Mouse (Mus musculus) kidney, embryonic 16.5 days (tissue): ENCODE measurements around the gene Cyp2s1. TPM values are rescaled to one million over a fixed set of nuclear protein-coding genes. Genes with fewer than 3 reads are reported as not detected.

ENCODE experiments used
- microRNA-seq: library from miRNA; unstranded; fragments of <30 nt; microRNA quantifications from one replicate; pipeline ENCODE4, GENCODE M21; 2016
- polyA plus RNA-seq: library from polyadenylated mRNA; unstranded; fragments of >200 nt; fragmentation: Nextera tagmentation; extraction: Ambion mirVana; gene quantifications from 2 replicates; pipeline ENCODE4 v1.2.1, GENCODE M21; 2015

Gene Cyp2s1
- polyA plus RNA-seq, 1 experiment from 2014 or later, result 23.0 TPM

Small RNAs within 50 kb of the gene (microRNA-seq; reads per million reads assigned to microRNA genes)
- gene Gm24865, result not detected

Other genes with a start within 250 kb of the Cyp2s1 start
- gene Erich4, start 201.0 kb downstream of the Cyp2s1 start, polyA plus RNA-seq, result 4.5 and 5.5 TPM in 2 replicates
- gene Dmac2, start 197.5 kb downstream of the Cyp2s1 start, polyA plus RNA-seq, result 61.8 and 64.7 TPM in 2 replicates
- 14.2 and 15.0 TPM in 2 replicates for gene B3gnt8, start 190.3 kb downstream of the Cyp2s1 start, polyA plus RNA-seq
- 90.3 and 91.7 TPM in 2 replicates for gene Bckdha, start 157.9 kb downstream of the Cyp2s1 start, polyA plus RNA-seq
- gene Exosc5, start 157.7 kb downstream of the Cyp2s1 start, polyA plus RNA-seq, result 90.0 and 92.6 TPM in 2 replicates
- gene Tmem91, start 141.7 kb downstream of the Cyp2s1 start, polyA plus RNA-seq, result 2.3 and 3.7 TPM in 2 replicates
- gene B9d2, start 136.1 kb downstream of the Cyp2s1 start, polyA plus RNA-seq, result 35.0 and 35.8 TPM in 2 replicates
- gene Tgfb1, start 129.9 kb downstream of the Cyp2s1 start, polyA plus RNA-seq, result 2.9 and 3.7 TPM in 2 replicates
- gene Ccdc97, start 97.8 kb downstream of the Cyp2s1 start, polyA plus RNA-seq, result 25.6 and 32.8 TPM in 2 replicates
- gene Hnrnpul1, start 62.2 kb downstream of the Cyp2s1 start, polyA plus RNA-seq, result 43.7 and 56.5 TPM in 2 replicates
- gene Axl, start 28.2 kb downstream of the Cyp2s1 start, polyA plus RNA-seq, result 91.5 and 96.5 TPM in 2 replicates
- gene Cyp2b10, start 80.7 kb upstream of the Cyp2s1 start, polyA plus RNA-seq, result not detected in 2 replicates
- gene Cyp2b13, start 244.6 kb upstream of the Cyp2s1 start, polyA plus RNA-seq, result not detected in 2 replicates